Mouse (Mus musculus) induced T-regulatory cell, adult 2 months (primary cell): ENCODE measurements at regions not wholly inside any gene's neighbourhood (a gene's known extent, or its start where the extent isn't known, plus 50 kb on each side); places are given as distances from the start of the nearest gene placed in this dataset.
"Not testable (repeated sequence)": the region's sequence is repeated elsewhere in the genome, so short reads cannot be mapped to it uniquely, and the experiment has no call there.

Source experiments
- DNase-seq: peaks from one replicate; pipeline ENCODE4 v3.0.0-alpha.2; 2012; ENCODE audit warnings: low read depth

GRCm38 (mm10) chr7:73688451-73688850, 51.7 kb upstream of the Fam174b start:
- DNase-seq = no peak

GRCm38 (mm10) chr7:73686245-73686644, 53.9 kb upstream of the Fam174b start:
- not testable (repeated sequence) for DNase-seq

- no peak for DNase-seq
Observed at GRCm38 (mm10) chr7:73682756-73683155, 57.3 kb upstream of the Fam174b start.

GRCm38 (mm10) chr7:73670598-73670997, 69.5 kb upstream of the Fam174b start:
- no peak for DNase-seq

- DNase-seq = no peak
Observed at GRCm38 (mm10) chr7:73668791-73669190, 71.3 kb upstream of the Fam174b start.

GRCm38 (mm10) chr7:73666921-73667675, 73.0 kb upstream of the Fam174b start:
- DNase-seq = no peak

GRCm38 (mm10) chr7:73664962-73665361, 75.1 kb upstream of the Fam174b start:
- no peak for DNase-seq

GRCm38 (mm10) chr7:73662536-73662935, 77.6 kb upstream of the Fam174b start:
- DNase-seq = no peak

GRCm38 (mm10) chr7:73661901-73662300, 78.2 kb upstream of the Fam174b start:
- no peak for DNase-seq

- DNase-seq = no peak
Observed at GRCm38 (mm10) chr7:73659551-73659950, 80.6 kb upstream of the Fam174b start.

- no peak for DNase-seq
Observed at GRCm38 (mm10) chr7:73657283-73657682, 82.8 kb upstream of the Fam174b start.

GRCm38 (mm10) chr7:73656424-73656795, 83.7 kb upstream of the Fam174b start:
- not testable (repeated sequence) for DNase-seq

GRCm38 (mm10) chr7:73655787-73656423, 84.2 kb upstream of the Fam174b start:
- DNase-seq = peak; percentile 70

- peak; percentile 71 for DNase-seq
Observed at GRCm38 (mm10) chr7:73654193-73654871, 85.8 kb upstream of the Fam174b start.

- no peak for DNase-seq
Observed at GRCm38 (mm10) chr7:73650909-73651308, 89.2 kb upstream of the Fam174b start.

GRCm38 (mm10) chr7:73648010-73648409, 92.1 kb upstream of the Fam174b start:
- DNase-seq = peak; percentile 92

- DNase-seq = no peak
Observed at GRCm38 (mm10) chr7:73647140-73647539, 93.0 kb upstream of the Fam174b start.

- DNase-seq = no peak
Observed at GRCm38 (mm10) chr7:73646711-73647110, 93.4 kb upstream of the Fam174b start.

GRCm38 (mm10) chr7:73644362-73644904, 95.7 kb upstream of the Fam174b start:
- DNase-seq = no peak

GRCm38 (mm10) chr7:73643993-73644335, 96.1 kb upstream of the Fam174b start:
- DNase-seq = no peak

- no peak for DNase-seq
Observed at GRCm38 (mm10) chr7:73643306-73643992, 96.7 kb upstream of the Fam174b start.

- DNase-seq = no peak
Observed at GRCm38 (mm10) chr7:73640194-73640593, 98.6 kb upstream of the Chd2 start.
